Mouse (Mus musculus): ENCODE results near the gene Vsig8. TPM values are rescaled to one million over a fixed set of nuclear protein-coding genes. Genes with fewer than 3 reads are reported as not detected.
A peak's percentile ranks its signal among the peaks of the same experiment; 100 is the strongest.

Vsig8 gene
- 1.6 and 2.5 TPM in 2 replicates for polyA plus RNA-seq (2015; fragmentation: Nextera tagmentation; extraction: Ambion mirVana)

DNA sequence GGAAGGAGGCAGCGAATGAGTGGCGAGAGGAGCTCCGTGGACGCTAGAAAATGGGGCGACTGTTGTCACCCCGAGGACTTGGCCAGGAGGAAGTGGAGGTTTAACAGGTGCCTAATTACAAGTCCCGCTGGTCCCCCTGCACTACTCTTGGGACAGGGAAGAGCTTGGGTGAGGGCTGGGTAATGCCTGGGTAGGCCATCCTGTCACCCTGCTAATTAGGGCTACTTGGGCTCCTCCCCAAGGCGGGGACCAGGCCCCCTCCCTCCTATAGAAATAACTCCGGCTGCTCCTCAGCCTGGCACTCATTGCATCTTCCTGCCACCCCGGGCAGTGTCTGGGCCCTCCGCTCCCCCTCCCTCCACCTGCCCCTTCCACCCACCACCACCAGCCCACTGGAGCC is at the start of gene Vsig8:
Gene Vsig8 (plus strand): TSS at position 301 of the 400 bp plus-strand sequence.
- H3K4me2 ChIP-seq (ENCODE audit: low read depth, low read length) = peak within 1 kb of the TSS; percentile 40
- H3K9me3 ChIP-seq (replicated peaks; ENCODE audit: control insufficient read depth, low read length) = no peaks in the 10 kb centered on the region
- 72% methylated on average over 11 of the region's 11 CpGs for WGBS
- no peak for ATAC-seq (ENCODE audit: insufficient read depth, low FRiP score)
- H3K4me3 ChIP-seq (replicated peaks; ENCODE audit: low read length) = peak within 1 kb of the TSS; percentile 21
- 0 out of 2 replicates have a peak, but pooled peaks cover 2% of the 10 kb centered on the region for H3K4me1 ChIP-seq (ENCODE audit: control insufficient read depth, insufficient read depth, low read length)
- H3K27me3 ChIP-seq (ENCODE audit: control insufficient read depth, insufficient read depth, low read length) = peaks cover 5% of the 10 kb centered on the region; the same call in 1 of the 2 replicates
- H3K27ac ChIP-seq (ENCODE audit: low read length) = peak within 1 kb of the TSS; percentile 67
- H3K36me3 ChIP-seq (ENCODE audit: control insufficient read depth, insufficient read depth, low read length) = no peaks in the 10 kb centered on the region
- peak within 1 kb of the TSS; percentile 48 for H3K9ac ChIP-seq (ENCODE audit: low read length)

- H3K4me2 ChIP-seq (ENCODE audit: low read depth, low read length) = no peak overlapping the region
- no peaks in the 10 kb centered on the region for H3K27me3 ChIP-seq (ENCODE audit: control insufficient read depth, insufficient read depth, low read length)
- peaks cover 38% of the 10 kb centered on the region for H3K4me1 ChIP-seq (ENCODE audit: control insufficient read depth, insufficient read depth, low read length)
- no peak overlapping the region for H3K9ac ChIP-seq (ENCODE audit: low read length)
- no peak for ATAC-seq (ENCODE audit: insufficient read depth, low FRiP score)
- no peak overlapping the region for H3K4me3 ChIP-seq (replicated peaks; ENCODE audit: low read length)
- H3K36me3 ChIP-seq (ENCODE audit: control insufficient read depth, insufficient read depth, low read length) = peaks cover 14% of the 10 kb centered on the region
- H3K9me3 ChIP-seq (replicated peaks; ENCODE audit: control insufficient read depth, low read length) = no peaks in the 10 kb centered on the region
- H3K27ac ChIP-seq (ENCODE audit: low read length) = no peak overlapping the region
- WGBS = 47% methylated on average over 5 of the region's 5 CpGs
Measured at GRCm38 (mm10) chr1:172507001-172507400, 48.7 kb upstream of the Vsig8 start.

DNA sequence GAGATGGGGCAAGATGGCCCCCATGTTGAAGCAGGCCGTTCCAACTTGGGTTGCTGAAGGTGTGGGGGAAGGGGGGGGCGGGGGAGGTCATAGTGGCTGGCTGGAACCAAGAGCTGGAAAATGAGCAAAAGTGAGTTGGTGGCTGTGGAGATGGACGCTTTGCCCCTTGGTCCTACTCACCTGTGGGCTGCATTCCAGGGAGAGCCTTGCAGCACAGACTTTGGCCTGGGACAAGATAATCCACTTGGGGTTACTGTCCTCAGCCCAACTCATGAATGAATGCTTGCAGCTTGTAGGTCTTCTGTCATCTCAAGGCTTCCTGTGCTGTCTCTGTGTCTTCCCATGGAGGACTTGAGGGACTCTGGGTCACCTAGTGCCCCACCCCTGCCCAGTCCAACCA is 48.0 kb upstream of the Vsig8 start:
- Histone ChIP-seq H3K4me3 (replicated peaks; ENCODE audit: low read length) (no peak overlapping the region), H3K27ac (ENCODE audit: low read length) (no peak overlapping the region), H3K9me3 (replicated peaks; ENCODE audit: control insufficient read depth, low read length) (no peaks in the 10 kb centered on the region), H3K27me3 (ENCODE audit: control insufficient read depth, insufficient read depth, low read length) (no peaks in the 10 kb centered on the region), H3K4me1 (ENCODE audit: control insufficient read depth, insufficient read depth, low read length) (peaks cover 34% of the 10 kb centered on the region), H3K4me2 (ENCODE audit: low read depth, low read length) (no peak overlapping the region), H3K9ac (ENCODE audit: low read length) (no peak overlapping the region), H3K36me3 (ENCODE audit: control insufficient read depth, insufficient read depth, low read length) (peaks cover 14% of the 10 kb centered on the region)
- 88% methylated on average over 3 of the region's 3 CpGs for WGBS
- ATAC-seq (ENCODE audit: insufficient read depth, low FRiP score) = no peak

DNA sequence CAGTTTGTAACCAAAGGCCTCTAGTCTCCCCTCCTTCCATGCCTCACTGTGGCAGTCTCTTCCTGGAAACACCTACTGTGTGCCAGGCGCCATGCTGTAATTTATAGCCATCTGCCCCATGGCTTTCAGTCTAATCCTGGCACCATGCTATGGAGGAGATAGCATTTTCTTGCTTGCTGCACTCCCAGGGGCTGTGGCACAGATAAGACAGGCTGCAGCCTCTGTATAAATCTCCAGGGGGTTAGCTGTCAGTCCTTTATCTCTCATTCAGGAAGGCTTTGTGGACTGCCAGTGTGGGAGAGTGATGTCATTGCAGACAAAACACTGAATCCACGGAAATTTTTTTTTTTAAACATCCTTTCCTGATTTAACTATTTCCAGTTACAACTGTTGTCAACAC is 47.6 kb upstream of the Vsig8 start:
- H3K27ac ChIP-seq (ENCODE audit: low read length) = no peak overlapping the region
- no peaks in the 10 kb centered on the region for H3K27me3 ChIP-seq (ENCODE audit: control insufficient read depth, insufficient read depth, low read length)
- H3K4me2 ChIP-seq (ENCODE audit: low read depth, low read length) = no peak overlapping the region
- no peak overlapping the region for H3K9ac ChIP-seq (ENCODE audit: low read length)
- no peak overlapping the region for H3K4me3 ChIP-seq (replicated peaks; ENCODE audit: low read length)
- ATAC-seq (ENCODE audit: insufficient read depth, low FRiP score) = no peak
- 61% methylated on average over 2 of the region's 2 CpGs for WGBS
- H3K9me3 ChIP-seq (replicated peaks; ENCODE audit: control insufficient read depth, low read length) = no peaks in the 10 kb centered on the region
- H3K36me3 ChIP-seq (ENCODE audit: control insufficient read depth, insufficient read depth, low read length) = peaks cover 14% of the 10 kb centered on the region
- peaks cover 34% of the 10 kb centered on the region for H3K4me1 ChIP-seq (ENCODE audit: control insufficient read depth, insufficient read depth, low read length)

- Histone ChIP-seq H3K4me1 (ENCODE audit: control insufficient read depth, insufficient read depth, low read length) (peaks cover 34% of the 10 kb centered on the region), H3K9ac (ENCODE audit: low read length) (no peak overlapping the region), H3K36me3 (ENCODE audit: control insufficient read depth, insufficient read depth, low read length) (peaks cover 14% of the 10 kb centered on the region), H3K27ac (ENCODE audit: low read length) (peak overlapping the region; percentile 88), H3K4me3 (replicated peaks; ENCODE audit: low read length) (no peak overlapping the region), H3K9me3 (replicated peaks; ENCODE audit: control insufficient read depth, low read length) (no peaks in the 10 kb centered on the region), H3K4me2 (ENCODE audit: low read depth, low read length) (no peak overlapping the region), H3K27me3 (ENCODE audit: control insufficient read depth, insufficient read depth, low read length) (no peaks in the 10 kb centered on the region)
- WGBS = 71% methylated on average over 5 of the region's 5 CpGs
- ATAC-seq (ENCODE audit: insufficient read depth, low FRiP score) = no peak
Measured at GRCm38 (mm10) chr1:172509235-172509634, 46.5 kb upstream of the Vsig8 start.

GRCm38 (mm10) chr1:172509983-172510382 is 45.8 kb upstream of the Vsig8 start:
- Histone ChIP-seq H3K36me3 (ENCODE audit: control insufficient read depth, insufficient read depth, low read length) (peaks cover 14% of the 10 kb centered on the region), H3K4me1 (ENCODE audit: control insufficient read depth, insufficient read depth, low read length) (peaks cover 34% of the 10 kb centered on the region), H3K9ac (ENCODE audit: low read length) (peak overlapping the region; percentile 37; the same call in 1 of the 2 replicates), H3K9me3 (replicated peaks; ENCODE audit: control insufficient read depth, low read length) (no peaks in the 10 kb centered on the region), H3K4me2 (ENCODE audit: low read depth, low read length) (peak overlapping the region; percentile 42), H3K27me3 (ENCODE audit: control insufficient read depth, insufficient read depth, low read length) (no peaks in the 10 kb centered on the region), H3K27ac (ENCODE audit: low read length) (peak overlapping the region; percentile 88), H3K4me3 (replicated peaks; ENCODE audit: low read length) (no peak overlapping the region)
- WGBS = 40% methylated on average over 8 of the region's 8 CpGs
- peak; percentile 64 for ATAC-seq (ENCODE audit: insufficient read depth, low FRiP score)

GRCm38 (mm10) chr1:172510421-172510972 is 45.2 kb upstream of the Vsig8 start:
- no peaks in the 10 kb centered on the region for H3K27me3 ChIP-seq (ENCODE audit: control insufficient read depth, insufficient read depth, low read length)
- peak overlapping the region; percentile 42 for H3K4me2 ChIP-seq (ENCODE audit: low read depth, low read length)
- peak overlapping the region; percentile 88 for H3K27ac ChIP-seq (ENCODE audit: low read length)
- H3K36me3 ChIP-seq (ENCODE audit: control insufficient read depth, insufficient read depth, low read length) = peaks cover 14% of the 10 kb centered on the region
- H3K4me1 ChIP-seq (ENCODE audit: control insufficient read depth, insufficient read depth, low read length) = peaks cover 34% of the 10 kb centered on the region
- peak; percentile 73 for ATAC-seq (ENCODE audit: insufficient read depth, low FRiP score)
- 30% methylated on average over 13 of the region's 13 CpGs for whole genome bisulfite sequencing
- H3K4me3 ChIP-seq (replicated peaks; ENCODE audit: low read length) = no peak overlapping the region
- peak overlapping the region; percentile 37; the same call in 1 of the 2 replicates for H3K9ac ChIP-seq (ENCODE audit: low read length)
- H3K9me3 ChIP-seq (replicated peaks; ENCODE audit: control insufficient read depth, low read length) = no peaks in the 10 kb centered on the region

- H3K4me1 ChIP-seq (ENCODE audit: control insufficient read depth, insufficient read depth, low read length) = peaks cover 29% of the 10 kb centered on the region
- H3K4me2 ChIP-seq (ENCODE audit: low read depth, low read length) = peak overlapping the region; percentile 31
- H3K4me3 ChIP-seq (replicated peaks; ENCODE audit: low read length) = no peak overlapping the region
- no peaks in the 10 kb centered on the region for H3K27me3 ChIP-seq (ENCODE audit: control insufficient read depth, insufficient read depth, low read length)
- H3K9ac ChIP-seq (ENCODE audit: low read length) = peak overlapping the region; percentile 51
- no peaks in the 10 kb centered on the region; the same call in 1 of the 2 replicates for H3K9me3 ChIP-seq (replicated peaks; ENCODE audit: control insufficient read depth, low read length)
- peaks cover 4% of the 10 kb centered on the region; the same call in 1 of the 2 replicates for H3K36me3 ChIP-seq (ENCODE audit: control insufficient read depth, insufficient read depth, low read length)
- WGBS = 20% methylated on average over 13 of the region's 13 CpGs
- ATAC-seq (ENCODE audit: insufficient read depth, low FRiP score) = no peak
- H3K27ac ChIP-seq (ENCODE audit: low read length) = peak overlapping the region; percentile 69
Measured at GRCm38 (mm10) chr1:172512962-172513361, 42.8 kb upstream of the Vsig8 start.

DNA sequence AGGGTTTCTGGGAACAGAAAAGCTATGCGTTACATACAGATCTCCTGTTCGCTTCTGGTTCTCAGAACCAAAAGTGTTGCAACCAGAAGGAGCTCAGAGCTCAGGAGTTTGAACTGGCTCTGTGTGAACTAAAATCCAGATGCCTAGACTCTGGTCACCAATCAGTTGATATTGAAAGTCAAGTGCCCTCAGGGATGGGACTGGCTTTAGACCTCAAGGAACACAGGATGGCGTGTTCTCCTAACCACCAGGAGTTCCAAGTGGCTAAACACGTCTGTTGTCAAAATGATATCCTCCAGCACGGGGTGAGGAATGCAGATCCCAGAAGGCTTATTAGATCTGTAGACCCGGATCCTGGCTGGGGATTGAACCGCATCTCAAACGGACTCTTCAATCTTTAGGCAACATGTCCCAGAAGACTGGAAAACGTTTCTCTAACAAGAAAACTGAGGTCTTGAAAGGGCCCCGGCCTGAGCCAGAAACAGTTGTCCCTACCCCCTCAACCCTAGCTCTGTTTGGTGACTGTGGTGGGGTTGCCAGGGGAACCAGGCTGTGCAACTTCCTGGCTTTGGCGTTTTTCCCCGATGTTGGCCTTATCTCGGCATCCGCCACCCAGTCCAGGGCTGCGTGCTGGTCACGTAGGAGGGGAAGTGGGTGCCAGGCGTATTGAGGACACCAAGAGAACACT is 42.1 kb upstream of the Vsig8 start:
- ATAC-seq (ENCODE audit: insufficient read depth, low FRiP score) = peak; percentile 57; the same call in 1 of the 2 replicates
- Histone ChIP-seq H3K4me2 (ENCODE audit: low read depth, low read length) (peak overlapping the region; percentile 31), H3K4me1 (ENCODE audit: control insufficient read depth, insufficient read depth, low read length) (peaks cover 29% of the 10 kb centered on the region)

More for the DNA sequence above, 42.1 kb upstream of the Vsig8 start:
- 57% methylated on average over 17 of the region's 17 CpGs for WGBS
- no peak overlapping the region for H3K4me3 ChIP-seq (replicated peaks; ENCODE audit: low read length)
- peak overlapping the region; percentile 51 for H3K9ac ChIP-seq (ENCODE audit: low read length)
- no peaks in the 10 kb centered on the region for H3K36me3 ChIP-seq (ENCODE audit: control insufficient read depth, insufficient read depth, low read length)
- H3K27me3 ChIP-seq (ENCODE audit: control insufficient read depth, insufficient read depth, low read length) = no peaks in the 10 kb centered on the region
- H3K27ac ChIP-seq (ENCODE audit: low read length) = peak overlapping the region; percentile 69
- H3K9me3 ChIP-seq (replicated peaks; ENCODE audit: control insufficient read depth, low read length) = no peaks in the 10 kb centered on the region; the same call in 1 of the 2 replicates
